Mouse (Mus musculus) embryonic facial prominence, embryonic 13.5 days (tissue): ENCODE measurements at regions not wholly inside any gene's neighbourhood (a gene's known extent, or its start where the extent isn't known, plus 50 kb on each side); places are given as distances from the start of the nearest gene placed in this dataset.
"Not testable (repeated sequence)": the region's sequence is repeated elsewhere in the genome, so short reads cannot be mapped to it uniquely, and the experiment has no call there.

Experiments
- ATAC-seq: fragments of 200-750 bp; cut with Nextera tagmentation; 2 replicates; pipeline ENCODE4 v1.8.0; 2017; ENCODE audit warnings: low read depth; ENCODE audit not compliant: insufficient number of reproducible peaks, insufficient read depth, low FRiP score, low TSS enrichment
- H3K27ac ChIP-seq: fragments of 300-500 bp; sonication (generic); 2 replicates; pipeline ENCODE4 v1.5.1; 2015; ENCODE audit warnings: moderate library complexity, mild to moderate bottlenecking, inconsistent platforms
- H3K27me3 ChIP-seq: fragments of 300-500 bp; sonication (generic); 2 replicates; pipeline ENCODE4 v1.6.1; 2015; ENCODE audit warnings: mild to moderate bottlenecking, inconsistent platforms
- H3K36me3 ChIP-seq: fragments of 300-500 bp; sonication (generic); 2 replicates; pipeline ENCODE4 v1.6.1; 2015; ENCODE audit warnings: mild to moderate bottlenecking, inconsistent platforms
- H3K4me1 ChIP-seq: fragments of 300-500 bp; sonication (generic); 2 replicates; pipeline ENCODE4 v1.6.1; 2015; ENCODE audit warnings: inconsistent platforms
- H3K4me2 ChIP-seq: fragments of 300-500 bp; sonication (generic); 2 replicates; pipeline ENCODE4 v1.6.1; 2015; ENCODE audit warnings: moderate library complexity, mild to moderate bottlenecking, inconsistent platforms
- H3K4me3 ChIP-seq: fragments of 300-500 bp; sonication (generic); 2 replicates; pipeline ENCODE4 v1.5.1; 2015; ENCODE audit warnings: mild to moderate bottlenecking, inconsistent platforms
- H3K9ac ChIP-seq: fragments of 300-500 bp; sonication (generic); 2 replicates; pipeline ENCODE4 v1.6.1; 2015; ENCODE audit warnings: mild to moderate bottlenecking, inconsistent platforms
- H3K9me3 ChIP-seq: fragments of 300-500 bp; sonication (generic); 2 replicates; pipeline ENCODE4 v1.6.1; 2016; ENCODE audit warnings: inconsistent platforms
- WGBS: fragments of 180-500 bp; shearing (Covaris S2); methylation state at CpG from one replicate; pipeline ENCODE4 v1.1.7; 2015; ENCODE audit warnings: mixed read lengths; 5-methylcytosine and 5-hydroxymethylcytosine counted together

GRCm38 (mm10) chr7:60492028-60492995 lies 352.3 kb upstream of the Snrpn start:
- ATAC-seq, H3K36me3 ChIP-seq, H3K27ac ChIP-seq, H3K9me3 ChIP-seq, H3K27me3 ChIP-seq, H3K4me1 ChIP-seq: not testable (repeated sequence)
- WGBS = 11% methylated on average over 39 of the region's 39 CpGs
- Histone ChIP-seq H3K4me2 (peak overlapping the region; percentile 49), H3K9ac (0 out of 2 replicates have a peak overlapping the region, but pooled peaks have one; percentile 58), H3K4me3 (peak overlapping the region; percentile 37)

- H3K4me3 ChIP-seq, H3K4me1 ChIP-seq, H3K9me3 ChIP-seq, H3K36me3 ChIP-seq, ATAC-seq, H3K27ac ChIP-seq, H3K9ac ChIP-seq, H3K27me3 ChIP-seq, H3K4me2 ChIP-seq: not testable (repeated sequence)
- 5% methylated on average over 4 of the region's 4 CpGs for WGBS
Observed at GRCm38 (mm10) chr7:60487839-60488454, 347.9 kb upstream of the Snrpn start.

GRCm38 (mm10) chr7:60450074-60450603 lies 310.1 kb upstream of the Snrpn start:
- WGBS = 55% methylated on average over 3 of the region's 3 CpGs

GRCm38 (mm10) chr7:60449239-60450073 lies 309.4 kb upstream of the Snrpn start:
- not testable (repeated sequence) for H3K4me1 ChIP-seq, H3K36me3 ChIP-seq, H3K27me3 ChIP-seq, H3K9ac ChIP-seq, H3K9me3 ChIP-seq, H3K4me3 ChIP-seq, ATAC-seq, H3K27ac ChIP-seq, H3K4me2 ChIP-seq
- WGBS = 50% methylated on average over 2 of the region's 2 CpGs

More at GRCm38 (mm10) chr7:60450074-60450603, 310.1 kb upstream of the Snrpn start:
- not testable (repeated sequence) for H3K27ac ChIP-seq, H3K4me3 ChIP-seq, H3K9ac ChIP-seq, H3K27me3 ChIP-seq, H3K9me3 ChIP-seq, H3K4me2 ChIP-seq, H3K4me1 ChIP-seq, H3K36me3 ChIP-seq, ATAC-seq

GRCm38 (mm10) chr7:60438781-60439180 lies 298.8 kb upstream of the Snrpn start:
- H3K27ac ChIP-seq = no peak overlapping the region
- H3K4me2 ChIP-seq = no peak overlapping the region
- no peaks in the 10 kb centered on the region for H3K27me3 ChIP-seq
- 71% methylated on average over 3 of the region's 3 CpGs for WGBS
- no peaks in the 10 kb centered on the region for H3K9me3 ChIP-seq
- H3K4me1 ChIP-seq = no peaks in the 10 kb centered on the region
- no peaks in the 10 kb centered on the region for H3K36me3 ChIP-seq
- no peak overlapping the region for H3K4me3 ChIP-seq
- H3K9ac ChIP-seq = no peak overlapping the region
- ATAC-seq = no peak

- H3K36me3 ChIP-seq, H3K27ac ChIP-seq, H3K9me3 ChIP-seq, H3K9ac ChIP-seq, H3K4me1 ChIP-seq, H3K27me3 ChIP-seq: not testable (repeated sequence)
- ATAC-seq = 0 out of 2 replicates have a peak, but pooled peaks have one; percentile 69
- 15% methylated on average over 33 of the region's 33 CpGs for WGBS
- Histone ChIP-seq H3K4me3 (peak overlapping the region; percentile 40), H3K4me2 (peak overlapping the region; percentile 51)
Observed at GRCm38 (mm10) chr7:60391011-60391863, 251.2 kb upstream of the Snrpn start.

- H3K9ac ChIP-seq, H3K27ac ChIP-seq, H3K4me3 ChIP-seq, H3K36me3 ChIP-seq, H3K9me3 ChIP-seq, H3K27me3 ChIP-seq, ATAC-seq, H3K4me1 ChIP-seq, H3K4me2 ChIP-seq: not testable (repeated sequence)
- WGBS = 6% methylated on average over 5 of the region's 5 CpGs
Observed at GRCm38 (mm10) chr7:60386957-60387356, 246.9 kb upstream of the Snrpn start.

- not testable (repeated sequence) for ATAC-seq, H3K9me3 ChIP-seq, H3K4me1 ChIP-seq, H3K36me3 ChIP-seq, H3K27me3 ChIP-seq, H3K4me2 ChIP-seq, H3K4me3 ChIP-seq, H3K27ac ChIP-seq, H3K9ac ChIP-seq
- WGBS = 22% methylated on average over 3 of the region's 3 CpGs
Observed at GRCm38 (mm10) chr7:60374001-60374400, 234.0 kb upstream of the Snrpn start.

- 68% methylated on average over 2 of the region's 2 CpGs for WGBS
Observed at GRCm38 (mm10) chr7:60352206-60352605, 212.2 kb upstream of the Snrpn start.

More at GRCm38 (mm10) chr7:60352206-60352605, 212.2 kb upstream of the Snrpn start:
- not testable (repeated sequence) for H3K4me1 ChIP-seq, H3K36me3 ChIP-seq, H3K4me2 ChIP-seq, H3K27ac ChIP-seq, ATAC-seq, H3K9me3 ChIP-seq, H3K4me3 ChIP-seq, H3K27me3 ChIP-seq, H3K9ac ChIP-seq
